Mouse (Mus musculus): ENCODE data around the gene Gm10198.

Gene Gm10198

DNA sequence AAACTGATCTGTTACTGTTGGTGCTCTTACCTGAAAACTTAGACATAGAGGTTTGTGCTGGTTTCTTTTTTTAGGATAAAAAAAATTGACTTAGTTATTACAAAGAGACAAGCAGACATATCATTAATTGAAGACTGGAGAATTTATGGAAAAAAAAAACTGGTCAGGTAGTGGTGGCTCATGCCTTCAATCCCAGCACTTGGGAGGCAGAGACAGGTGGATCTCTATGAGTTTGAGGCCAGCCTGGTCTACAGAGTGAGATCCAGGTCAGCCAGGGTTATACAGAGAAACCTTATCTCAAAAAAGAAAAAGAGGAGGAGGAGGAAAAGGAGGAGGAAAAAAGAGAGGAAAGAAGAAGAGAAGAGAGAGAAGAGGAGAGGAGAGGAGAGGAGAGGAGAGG is at the start of gene Gm10198:
Gene Gm10198 (plus strand): TSS at position 301 of the 400 bp plus-strand sequence.
- DNase-seq = no peak

GRCm38 (mm10) chr13:111545286-111545685 is 47.3 kb upstream of the Gm10198 start:
- DNase-seq = no peak

- no peak for DNase-seq
These were observed 39.8 kb upstream of the Gm10198 start for GRCm38 (mm10) chr13:111552769-111553168.

DNA sequence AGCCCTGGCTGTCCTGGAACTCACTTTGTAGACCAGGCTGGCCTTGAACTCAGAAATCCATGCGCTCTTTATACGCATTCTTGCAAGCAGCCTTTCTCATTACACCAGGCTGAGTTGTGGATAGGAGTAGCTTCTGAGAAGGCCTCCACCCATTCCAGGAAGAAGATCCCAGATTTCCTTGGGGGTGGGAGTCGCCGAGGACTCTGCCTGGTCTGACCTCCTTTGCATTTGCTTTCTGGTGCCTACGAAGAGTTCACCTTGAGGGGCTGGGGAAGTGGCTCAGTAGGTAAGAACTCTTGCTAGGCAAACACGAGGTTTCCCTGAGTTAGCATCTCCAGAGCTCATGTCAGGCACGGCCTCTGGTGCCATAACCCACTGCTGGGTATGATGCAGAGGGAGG is 39.4 kb upstream of the Gm10198 start:
- no peak for DNase-seq

- no peak for DNase-seq
These were observed 38.6 kb upstream of the Gm10198 start for GRCm38 (mm10) chr13:111553941-111554340.

- DNase-seq = no peak
These were observed 37.3 kb upstream of the Gm10198 start for GRCm38 (mm10) chr13:111555333-111555732.

DNA sequence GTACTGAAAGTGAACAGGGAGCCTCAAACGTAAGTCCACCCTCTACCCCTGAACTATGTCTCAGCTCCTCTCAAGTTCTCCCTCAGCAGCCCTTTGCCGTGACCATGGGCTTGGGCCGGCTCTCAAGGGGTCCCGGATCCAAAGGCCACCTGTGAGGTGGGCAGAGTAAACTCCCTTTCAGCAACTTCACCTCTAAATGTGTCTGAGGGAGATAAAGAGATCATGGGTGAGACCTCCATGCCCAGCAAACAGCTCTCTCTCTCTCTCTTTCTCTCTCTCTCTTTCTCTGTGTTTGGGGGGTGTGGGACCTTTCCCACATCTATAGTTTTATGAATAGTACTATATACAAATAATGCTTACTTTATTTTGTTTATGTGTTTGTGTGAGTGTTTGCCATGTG is 36.2 kb upstream of the Gm10198 start:
- DNase-seq = no peak

GRCm38 (mm10) chr13:111560152-111560551 is 32.4 kb upstream of the Gm10198 start:
- no peak for DNase-seq

DNA sequence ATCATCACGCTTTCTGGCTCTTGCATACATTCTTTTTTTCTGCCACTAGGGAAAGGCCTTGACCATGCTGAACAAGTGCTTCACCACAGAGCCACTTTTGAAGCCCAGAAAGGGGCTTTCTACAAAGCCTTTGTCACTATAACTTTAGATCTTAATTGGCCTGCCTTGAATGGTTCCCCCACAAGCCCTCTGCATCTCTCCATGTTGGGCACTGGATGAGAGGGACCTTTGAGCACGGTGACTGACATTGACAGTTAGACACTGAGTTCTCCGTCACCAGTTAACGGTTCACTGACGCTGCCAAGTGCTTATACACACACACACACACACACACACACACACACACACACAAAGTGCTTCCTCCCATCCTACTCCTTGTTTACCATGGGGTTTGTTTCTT is 30.0 kb upstream of the Gm10198 start:
- DNase-seq = no peak

DNA sequence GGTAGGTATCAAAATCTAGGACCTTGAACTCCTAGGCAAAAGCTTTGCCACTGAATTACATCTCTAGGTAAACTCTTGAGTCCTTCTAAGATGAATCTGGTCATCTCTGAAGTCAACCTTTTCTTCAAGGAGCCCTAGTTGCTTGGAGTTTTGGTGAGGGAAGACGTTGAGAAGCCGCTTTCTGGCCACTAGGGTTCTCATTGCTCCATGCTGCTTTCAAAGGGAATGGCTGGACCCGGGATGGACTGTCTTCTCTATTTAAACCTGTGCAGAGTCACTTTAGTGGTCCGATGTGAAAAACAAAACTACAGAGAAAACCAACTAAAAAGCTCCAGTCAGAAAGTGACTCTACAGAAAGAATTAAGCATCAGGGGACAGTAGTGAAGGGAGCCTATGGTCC is 18.4 kb upstream of the Gm10198 start:
- DNase-seq = no peak

GRCm38 (mm10) chr13:111577177-111577576 is 15.4 kb upstream of the Gm10198 start:
- DNase-seq = no peak

DNA sequence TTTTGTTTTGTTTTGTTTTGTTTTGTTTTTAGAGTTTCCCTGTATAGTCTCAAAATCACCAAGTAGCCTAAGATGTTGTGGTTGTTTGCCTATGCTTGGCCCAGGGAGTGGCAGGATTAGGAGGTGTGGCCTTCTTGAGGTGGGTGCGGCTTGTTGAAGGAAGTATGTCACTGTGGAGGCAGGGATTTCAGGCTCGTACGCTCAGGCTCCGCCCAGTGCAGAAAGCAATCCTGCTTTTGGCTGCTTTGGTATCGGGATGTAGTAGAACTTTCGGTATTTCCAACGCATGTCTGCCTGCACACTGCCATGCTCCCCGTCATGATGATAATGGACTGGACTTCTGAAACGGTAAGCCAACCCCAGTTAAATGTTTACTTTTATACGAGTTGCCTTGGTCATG is 12.5 kb upstream of the Gm10198 start:
- DNase-seq = no peak

DNA sequence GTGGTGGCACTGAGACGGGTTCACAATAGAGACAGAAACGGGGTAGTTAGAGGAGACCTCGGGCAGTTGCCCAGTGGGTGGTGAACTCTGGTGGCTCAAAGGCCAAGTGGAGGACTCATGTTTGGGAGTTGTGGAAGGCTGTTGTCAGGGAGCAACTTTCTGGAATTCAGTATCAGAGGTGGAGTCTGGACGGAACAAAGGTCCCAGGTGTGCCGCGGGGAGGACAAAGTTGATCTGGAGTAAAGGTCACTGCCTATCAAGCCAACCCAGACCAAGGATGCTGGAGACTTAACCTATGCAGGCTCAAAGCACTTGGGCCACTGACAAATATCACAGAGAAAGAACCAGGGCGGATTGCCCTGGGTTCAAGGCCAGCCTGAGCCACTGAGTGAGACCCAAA is 5.5 kb downstream of the Gm10198 start:
- no peak for DNase-seq

DNA sequence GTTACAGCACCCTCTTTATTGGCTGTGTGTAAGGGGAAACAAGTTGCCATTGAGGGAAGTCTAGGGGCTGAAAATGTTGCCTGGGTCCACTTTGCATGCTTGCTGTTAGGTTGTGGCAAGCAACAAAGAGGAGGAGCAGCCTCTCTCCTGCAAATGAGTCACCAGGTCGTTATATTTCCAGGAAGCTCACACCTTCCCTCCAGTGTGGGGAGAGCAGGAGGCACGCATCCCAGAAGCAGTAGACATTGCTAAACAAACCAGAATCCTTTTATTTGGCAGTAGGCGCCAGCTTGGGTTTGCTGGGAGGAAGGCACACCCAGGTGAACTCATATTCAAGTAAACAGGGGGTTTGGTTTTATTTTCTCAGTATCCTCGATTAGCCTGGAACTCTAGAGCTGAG is 8.8 kb downstream of the Gm10198 start:
- no peak for DNase-seq

DNA sequence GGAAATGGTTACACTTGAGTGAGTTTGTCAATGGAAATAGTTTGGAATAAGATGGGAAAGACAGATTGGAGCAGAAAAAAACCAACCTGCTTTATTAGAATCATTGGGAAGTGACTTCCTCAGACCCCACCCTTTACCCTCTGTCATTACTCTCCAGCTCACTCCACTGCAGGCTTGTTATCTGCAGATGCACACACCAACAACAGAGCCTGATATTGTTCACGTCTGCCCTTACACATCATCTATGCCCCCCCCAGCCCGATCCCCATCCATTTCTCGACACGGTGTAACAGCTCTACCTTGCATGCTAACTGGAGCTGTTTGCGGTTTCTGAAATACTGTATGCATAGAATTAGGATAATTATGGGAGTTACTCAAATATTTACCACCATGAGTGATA is 12.2 kb downstream of the Gm10198 start:
- no peak for DNase-seq

DNA sequence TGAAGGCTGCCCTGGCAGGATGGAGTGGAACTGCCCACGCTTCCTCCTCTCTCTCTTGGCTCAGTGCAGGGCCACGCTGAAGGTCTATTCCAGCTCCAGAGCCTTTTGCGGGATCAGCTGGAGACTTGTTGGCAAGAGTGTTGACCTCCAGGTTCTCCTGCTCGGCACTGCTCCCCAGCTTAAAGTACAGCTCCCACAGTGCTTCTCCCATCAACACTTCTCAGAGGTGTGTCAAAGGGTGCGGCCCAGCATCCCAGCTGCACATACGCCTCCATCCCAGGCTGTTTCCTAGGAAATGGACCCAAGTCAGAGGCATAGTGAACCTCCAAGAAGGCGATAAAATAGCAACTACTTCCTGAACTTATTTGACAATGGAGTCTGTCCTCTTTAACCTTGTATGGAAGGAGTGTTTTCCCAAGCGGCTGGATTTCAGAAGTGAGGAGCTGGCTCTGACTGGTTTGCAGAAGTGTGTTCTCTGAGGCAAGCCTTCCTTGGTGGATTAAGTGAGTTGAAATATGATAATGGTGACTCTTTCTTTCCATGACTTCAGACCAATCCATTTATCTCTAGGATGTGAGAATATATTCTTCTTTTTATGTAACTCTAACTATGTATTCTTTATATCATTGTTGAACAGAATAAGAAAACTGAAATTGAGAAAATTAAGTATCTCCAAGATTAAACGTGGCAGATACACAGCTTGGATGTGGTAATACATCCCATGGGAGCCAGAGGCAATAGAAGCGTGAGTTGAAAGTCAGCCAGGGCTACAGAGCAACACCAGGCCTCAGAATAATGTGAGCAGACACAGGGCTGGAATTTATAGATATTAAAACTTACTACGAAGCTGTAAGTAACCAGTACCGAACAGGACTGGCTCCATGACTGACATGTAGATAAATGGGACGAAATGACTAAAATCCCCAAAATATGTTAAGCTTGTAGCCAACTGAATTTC is 23.9 kb downstream of the Gm10198 start:
- DNase-seq = no peak

DNA sequence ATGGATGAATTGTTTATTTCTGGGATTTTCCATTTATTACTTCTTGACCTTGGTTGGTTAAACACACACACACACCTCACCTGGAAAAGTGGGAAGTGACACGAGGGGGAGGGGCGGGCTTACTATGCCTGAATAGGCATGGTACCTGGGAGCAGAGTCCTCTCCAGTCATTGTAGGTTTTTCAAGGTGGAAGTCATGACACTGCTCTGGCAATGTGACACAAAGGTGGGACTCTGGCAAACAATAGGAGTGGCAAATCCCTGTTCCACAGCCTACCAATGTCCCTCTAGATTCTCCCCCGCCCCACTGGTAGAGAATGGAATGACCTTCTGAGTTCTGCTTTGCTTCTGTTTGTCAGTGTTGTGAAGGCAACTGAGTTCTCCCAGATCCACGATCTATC is 27.8 kb downstream of the Gm10198 start:
- no peak for DNase-seq

GRCm38 (mm10) chr13:111622425-111622824 is 29.8 kb downstream of the Gm10198 start:
- DNase-seq = no peak

DNA sequence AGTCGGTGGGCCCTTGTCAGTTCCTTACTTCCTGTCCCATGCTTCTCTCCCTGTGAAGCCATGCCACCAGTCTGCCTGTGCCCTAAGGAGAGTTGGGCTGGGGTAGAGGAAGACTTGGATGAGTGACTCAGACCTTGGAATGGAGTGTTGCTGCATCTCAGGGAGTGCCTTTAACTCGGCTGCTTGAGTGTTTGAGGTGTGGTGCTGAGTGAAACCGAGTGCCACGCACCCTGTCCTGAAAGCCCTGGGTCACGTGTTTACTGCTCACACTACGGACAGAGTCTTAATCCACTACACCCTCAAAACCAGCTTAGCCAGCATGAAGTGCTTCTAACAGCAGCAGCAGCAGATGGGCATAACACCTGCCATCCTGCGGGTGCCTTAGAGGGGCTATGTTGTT is 30.5 kb downstream of the Gm10198 start:
- no peak for DNase-seq

- no peak for DNase-seq
These were observed 31.5 kb downstream of the Gm10198 start for GRCm38 (mm10) chr13:111624115-111624514.

DNA sequence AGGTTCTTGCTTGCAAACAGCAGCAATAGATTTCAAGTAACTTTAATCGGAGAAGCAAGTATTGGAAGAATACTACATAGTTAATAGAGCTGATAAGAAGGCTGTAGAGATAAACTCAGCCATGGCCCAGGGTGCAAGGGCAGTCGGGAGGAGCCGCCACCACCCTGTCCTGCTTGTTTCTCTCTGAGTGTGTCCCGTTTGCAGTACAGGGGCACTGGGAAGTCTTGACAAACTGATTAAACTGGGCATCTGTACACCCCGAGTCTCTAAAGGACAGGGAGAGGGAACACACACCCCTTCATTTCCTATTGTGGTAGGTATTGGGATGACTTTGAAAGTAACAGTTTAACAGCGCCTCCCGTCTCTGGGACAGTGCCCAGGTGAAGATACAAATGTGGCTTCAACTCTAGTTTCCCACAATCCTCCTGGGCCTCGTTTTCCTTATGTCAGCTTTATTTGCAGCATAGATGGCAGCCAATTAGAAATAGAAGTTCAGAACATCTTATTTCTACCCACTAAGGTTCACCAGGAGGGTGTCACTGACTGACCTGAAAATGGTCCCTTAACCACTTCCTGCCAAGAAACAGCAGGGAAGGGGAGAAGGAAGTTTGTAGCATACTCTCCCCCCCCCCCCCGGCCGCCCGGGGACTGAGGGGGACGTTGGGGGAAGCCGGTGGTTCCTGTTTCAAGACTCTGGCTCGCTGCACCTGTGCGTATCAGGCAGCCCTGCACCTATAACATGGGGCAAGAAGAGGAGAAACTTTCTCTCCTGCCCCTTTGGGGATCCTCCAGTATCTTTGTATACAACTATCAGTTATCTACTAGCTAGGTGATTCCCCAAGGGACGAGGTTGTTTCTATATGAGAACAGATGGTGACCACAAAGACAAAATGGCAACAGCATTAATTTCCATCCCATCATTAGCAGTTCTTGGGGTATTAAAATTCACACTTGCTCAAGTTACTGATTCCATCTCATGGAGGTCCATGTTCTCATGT is 41.9 kb downstream of the Gm10198 start:
- DNase-seq = peak; percentile 57 to 63

GRCm38 (mm10) chr13:111640319-111640718 is 47.7 kb downstream of the Gm10198 start:
- peak; percentile 43 to 50 for DNase-seq

Data from B cell, adult 2 months (primary cell).